Mouse (Mus musculus): ENCODE results near the gene Insig1.

- TF ChIP-seq CTCF (IDR thresholded peaks at IDR 0.05; ENCODE audit: borderline replicate concordance, insufficient read depth, low read depth, low read length) (no peak), POLR2A (IDR thresholded peaks at IDR 0.05; ENCODE audit: borderline replicate concordance, insufficient read depth, low read length) (peak; percentile 96)
Observed at GRCm38 (mm10) chr5:28070828-28071455, at the start of gene Insig1.

All from cerebellum, adult 2 months (tissue).